In genomic region chr15:12425049-12425627, GRCm38 (mm10) we compare ENCODE assay signal across 19 mouse cellular contexts.
DNase-seq lines count a peak whose midpoint lies in the region; ATAC-seq lines count a peak whose summit lies in the region.
"Had no signal": no experiment of that assay in that cellular context is flagged by ENCODE, and none has a peak within 500 bp of the region (broad histone marks: within the 10 kb centered on the region; RNA-seq: fewer than 3 reads in every experiment).

No protein-coding gene starts in this region.

- H3K4me1 ChIP-seq in hindbrain, embryonic 11.5 days (replicated peaks; ENCODE audit: control insufficient read depth, insufficient read depth, low read length) = no peaks in the 10 kb centered on the region
- H3K4me1 ChIP-seq in hindbrain, embryonic 16.5 days (ENCODE audit: control insufficient read depth, insufficient read depth, low read depth, low read length) = no peaks in the 10 kb centered on the region
- peaks cover 6% of the 10 kb centered on the region; the same call in 1 of the 2 replicates for H3K4me1 ChIP-seq in limb, embryonic 11.5 days (ENCODE audit: control insufficient read depth, insufficient read depth, low read length)
- H3K4me1 ChIP-seq: forebrain, embryonic 15.5 days; heart, embryonic 13.5 days; liver, embryonic 15.5 days had no signal

- 43% methylated on average over 13 of the region's 13 CpGs for WGBS in hindbrain, embryonic 11.5 days
- WGBS in hindbrain, embryonic 16.5 days = 49% methylated on average over 13 of the region's 13 CpGs
- 52% methylated on average over 13 of the region's 13 CpGs for WGBS in limb, embryonic 11.5 days

- no peak for DNase-seq in hindbrain, embryonic 11.5 days (ENCODE audit: low spot score)
- peak; percentile 16 for DNase-seq in thymus, postnatal 0 days (ENCODE audit: low spot score)
- no peak for DNase-seq in thymus, postnatal 25 days
- DNase-seq in limb, embryonic 11.5 days (ENCODE audit: low spot score) = no peak
- DNase-seq in layer of hippocampus, postnatal 14 days (ENCODE audit: low spot score in 2 of 2) = no peak
- DNase-seq in embryo, embryonic 11 days = no peak
- no peak for DNase-seq in heart, adult 11 months
- DNase-seq: adrenal gland, adult 8-10 months; cerebellum, adult 11-12 months; heart, postnatal 36 days; kidney, adult 9 months; lung, postnatal 10 days; right cerebral cortex, postnatal 4 days had no signal

- H3K27ac ChIP-seq in hindbrain, embryonic 11.5 days (ENCODE audit: low read depth, low read length) = no peak overlapping the region
- H3K27ac ChIP-seq in hindbrain, embryonic 16.5 days (ENCODE audit: low read depth, low read length) = no peak overlapping the region
- H3K27ac ChIP-seq in limb, embryonic 11.5 days (replicated peaks; ENCODE audit: low read depth, low read length) = no peak overlapping the region
- H3K27ac ChIP-seq: embryonic facial prominence, embryonic 12.5 days; forebrain, embryonic 15.5 days; heart, embryonic 13.5 days; layer of hippocampus, adult 2 months; liver, embryonic 15.5 days had no signal

- H3K27me3 ChIP-seq in hindbrain, embryonic 11.5 days (ENCODE audit: control insufficient read depth, insufficient read depth, low read length) = no peaks in the 10 kb centered on the region
- H3K27me3 ChIP-seq in hindbrain, embryonic 16.5 days (replicated peaks; ENCODE audit: control insufficient read depth, insufficient read depth, low read length) = no peaks in the 10 kb centered on the region
- H3K27me3 ChIP-seq in limb, embryonic 11.5 days (ENCODE audit: control insufficient read depth, insufficient read depth, low read length) = no peaks in the 10 kb centered on the region
- H3K27me3 ChIP-seq: embryonic facial prominence, embryonic 12.5 days; forebrain, embryonic 15.5 days; heart, embryonic 13.5 days; liver, embryonic 15.5 days had no signal

- no peaks in the 10 kb centered on the region for H3K9me3 ChIP-seq in hindbrain, embryonic 11.5 days (ENCODE audit: control insufficient read depth, low read length)
- no peaks in the 10 kb centered on the region for H3K9me3 ChIP-seq in hindbrain, embryonic 16.5 days (ENCODE audit: control insufficient read depth, low read length)
- no peaks in the 10 kb centered on the region for H3K9me3 ChIP-seq in limb, embryonic 11.5 days (ENCODE audit: control insufficient read depth, low read length)
- H3K9me3 ChIP-seq: embryonic facial prominence, embryonic 12.5 days; forebrain, embryonic 15.5 days; heart, embryonic 13.5 days; liver, embryonic 15.5 days had no signal

- 0 out of 2 replicates have a peak overlapping the region, but pooled peaks have one; percentile 7 for H3K4me2 ChIP-seq in hindbrain, embryonic 11.5 days (replicated peaks; ENCODE audit: low read depth, low read length)
- no peak overlapping the region for H3K4me2 ChIP-seq in hindbrain, embryonic 16.5 days (ENCODE audit: low read length)
- H3K4me2 ChIP-seq in limb, embryonic 11.5 days (ENCODE audit: low read depth, severe bottlenecking) = no peak overlapping the region
- H3K4me2 ChIP-seq: embryonic facial prominence, embryonic 12.5 days; forebrain, embryonic 15.5 days; heart, embryonic 13.5 days; liver, embryonic 15.5 days had no signal

- no peak overlapping the region for H3K4me3 ChIP-seq in hindbrain, embryonic 11.5 days (ENCODE audit: low read depth, low read length)
- no peak overlapping the region for H3K4me3 ChIP-seq in hindbrain, embryonic 16.5 days (ENCODE audit: low read length)
- no peak overlapping the region for H3K4me3 ChIP-seq in limb, embryonic 11.5 days (ENCODE audit: low read depth, low read length)
- H3K4me3 ChIP-seq: embryonic facial prominence, embryonic 12.5 days; forebrain, embryonic 15.5 days; heart, embryonic 13.5 days; layer of hippocampus, adult 2 months; liver, embryonic 15.5 days had no signal

- no peak for ATAC-seq in hindbrain, embryonic 11.5 days (ENCODE audit: low FRiP score)
- no peak for ATAC-seq in hindbrain, embryonic 16.5 days
- ATAC-seq in limb, embryonic 11.5 days (ENCODE audit: insufficient number of reproducible peaks, low FRiP score, low TSS enrichment, low read depth) = peak; percentile 54; the same call in 1 of the 2 replicates
- ATAC-seq: forebrain, embryonic 15.5 days had no signal

- H3K9ac ChIP-seq in hindbrain, embryonic 11.5 days (ENCODE audit: low read depth, low read length) = no peak overlapping the region
- H3K9ac ChIP-seq in hindbrain, embryonic 16.5 days (ENCODE audit: low read depth, low read length) = no peak overlapping the region
- H3K9ac ChIP-seq in limb, embryonic 11.5 days (ENCODE audit: low read length) = no peak overlapping the region
- H3K9ac ChIP-seq: embryonic facial prominence, embryonic 12.5 days; forebrain, embryonic 15.5 days; heart, embryonic 13.5 days; liver, embryonic 15.5 days had no signal

- no peaks in the 10 kb centered on the region for H3K36me3 ChIP-seq in hindbrain, embryonic 11.5 days (ENCODE audit: control insufficient read depth, insufficient read depth, low read length)
- no peaks in the 10 kb centered on the region for H3K36me3 ChIP-seq in hindbrain, embryonic 16.5 days (ENCODE audit: control insufficient read depth, insufficient read depth, low read length)
- no peaks in the 10 kb centered on the region for H3K36me3 ChIP-seq in limb, embryonic 11.5 days (ENCODE audit: control insufficient read depth, insufficient read depth, low read length)
- H3K36me3 ChIP-seq: embryonic facial prominence, embryonic 12.5 days; forebrain, embryonic 15.5 days; heart, embryonic 13.5 days; liver, embryonic 15.5 days had no signal
